Comparison of ENCODE assay signal across 24 mouse cellular contexts in the genomic region with DNA sequence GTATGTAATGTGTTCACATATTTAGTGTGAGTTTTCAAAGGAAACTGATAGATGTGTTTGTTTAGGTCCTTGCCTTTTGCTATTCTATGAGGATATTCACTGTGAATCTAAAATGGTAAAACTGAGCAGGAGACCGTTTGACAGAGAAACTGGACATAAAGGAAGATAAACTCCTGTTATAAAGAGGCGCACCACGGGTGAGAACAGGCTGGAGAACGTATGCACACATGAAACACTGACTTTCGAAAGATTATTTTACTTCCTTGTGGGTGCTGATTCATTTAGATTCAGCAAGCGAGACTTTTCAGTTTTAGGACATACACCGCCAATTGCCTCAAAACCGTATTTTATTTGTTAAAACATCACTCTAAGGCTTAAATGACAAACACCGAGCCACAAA. TPM values are rescaled to one million over a fixed set of nuclear protein-coding genes. Genes with fewer than 3 reads are reported as not detected.
DNase-seq lines count a peak whose midpoint lies in the region; ATAC-seq and TF ChIP-seq lines count a peak whose summit lies in the region.
"Had no signal": no experiment of that assay in that cellular context is flagged by ENCODE, and none has a peak within 500 bp of the region (broad histone marks: within the 10 kb centered on the region; RNA-seq: fewer than 3 reads in every experiment).

No protein-coding gene starts in this region.

- no peak for TF ChIP-seq CTCF in kidney, postnatal 0 days (IDR thresholded peaks at IDR 0.05; ENCODE audit: low read depth)

- no peak overlapping the region for H3K9ac ChIP-seq in kidney, postnatal 0 days (ENCODE audit: low read depth, low read length)
- no peak overlapping the region for H3K9ac ChIP-seq in intestine, embryonic 15.5 days
- H3K9ac ChIP-seq: forebrain, embryonic 13.5 days; hindbrain, embryonic 12.5 days; hindbrain, embryonic 15.5 days had no signal

- WGBS in kidney, postnatal 0 days = 81% methylated on average over 9 of the region's 9 CpGs
- 63% methylated on average over 9 of the region's 9 CpGs for WGBS in intestine, embryonic 15.5 days

- no peak overlapping the region for H3K27ac ChIP-seq in kidney, postnatal 0 days
- H3K27ac ChIP-seq in intestine, embryonic 15.5 days = peak overlapping the region; percentile 32; the same call in 1 of the 2 replicates
- H3K27ac ChIP-seq: forebrain, embryonic 10.5 days; forebrain, embryonic 13.5 days; hindbrain, embryonic 12.5 days; hindbrain, embryonic 15.5 days had no signal

- DNase-seq in kidney, postnatal 0 days (ENCODE audit: low spot score) = no peak
- DNase-seq in kidney, adult 8-10 months = no peak
- no peak for DNase-seq in gastrocnemius, postnatal 4 days (ENCODE audit: low spot score in 2 of 2)
- no peak for DNase-seq in thymus, postnatal 10 days (ENCODE audit: low spot score in 2 of 2)
- DNase-seq: adrenal gland, adult 8-10 months; adrenal gland, postnatal 25 days; cerebellum, adult 18-20 months; cerebellum, adult 9-10 months; cerebellum, postnatal 14 days; gastrocnemius, postnatal 10 days; gastrocnemius, postnatal 36 days; heart, adult 11 months had no signal

- no peaks in the 10 kb centered on the region for H3K27me3 ChIP-seq in kidney, postnatal 0 days (ENCODE audit: insufficient read depth, low read length)
- no peaks in the 10 kb centered on the region for H3K27me3 ChIP-seq in intestine, embryonic 15.5 days (replicated peaks)
- H3K27me3 ChIP-seq: forebrain, embryonic 13.5 days; hindbrain, embryonic 12.5 days; hindbrain, embryonic 15.5 days had no signal

- H3K4me1 ChIP-seq in kidney, postnatal 0 days (replicated peaks; ENCODE audit: insufficient read depth, low read length) = no peaks in the 10 kb centered on the region
- no peaks in the 10 kb centered on the region for H3K4me1 ChIP-seq in intestine, embryonic 15.5 days (replicated peaks)
- H3K4me1 ChIP-seq: forebrain, embryonic 10.5 days; forebrain, embryonic 13.5 days; hindbrain, embryonic 12.5 days; hindbrain, embryonic 15.5 days had no signal

- no peaks in the 10 kb centered on the region for H3K36me3 ChIP-seq in kidney, postnatal 0 days (ENCODE audit: insufficient read depth, low read length)
- no peaks in the 10 kb centered on the region for H3K36me3 ChIP-seq in intestine, embryonic 15.5 days
- H3K36me3 ChIP-seq: forebrain, embryonic 10.5 days; hindbrain, embryonic 12.5 days; hindbrain, embryonic 15.5 days had no signal

- no peak for ATAC-seq in kidney, postnatal 0 days (replicated peaks; ENCODE audit: low FRiP score, low read depth)
- ATAC-seq in intestine, embryonic 15.5 days = peak; percentile 59
- ATAC-seq in megakaryocyte, adult 5-6 weeks (ENCODE audit: poor library complexity, severe bottlenecking) = 0 out of 2 replicates have a peak, but pooled peaks have one; percentile 35
- ATAC-seq: activated CD4-positive, CD25-positive, alpha-beta regulatory T cell, adult 4 months; CD4-positive, CD25-positive, alpha-beta regulatory T cell, adult 4 months; forebrain, embryonic 13.5 days; forebrain, embryonic 16.5 days had no signal

- H3K4me3 ChIP-seq in kidney, postnatal 0 days (replicated peaks; ENCODE audit: low read depth, low read length) = no peak overlapping the region
- H3K4me3 ChIP-seq in intestine, embryonic 15.5 days (replicated peaks) = peak overlapping the region; percentile 16
- H3K4me3 ChIP-seq: forebrain, embryonic 10.5 days; forebrain, embryonic 13.5 days; hindbrain, embryonic 12.5 days; hindbrain, embryonic 15.5 days had no signal

- 0 out of 2 replicates have a peak overlapping the region, but pooled peaks have one; percentile 13 for H3K4me2 ChIP-seq in kidney, postnatal 0 days (ENCODE audit: low read length)
- H3K4me2 ChIP-seq in intestine, embryonic 15.5 days (replicated peaks) = no peak overlapping the region
- H3K4me2 ChIP-seq: forebrain, embryonic 13.5 days; heart, embryonic 11.5 days; hindbrain, embryonic 12.5 days; hindbrain, embryonic 15.5 days had no signal

- H3K9me3 ChIP-seq in kidney, postnatal 0 days (replicated peaks; ENCODE audit: low read length) = no peaks in the 10 kb centered on the region
- no peaks in the 10 kb centered on the region for H3K9me3 ChIP-seq in intestine, embryonic 15.5 days
- H3K9me3 ChIP-seq: forebrain, embryonic 10.5 days; forebrain, embryonic 13.5 days; hindbrain, embryonic 12.5 days; hindbrain, embryonic 15.5 days had no signal

RNA-seq across cellular contexts. Expression of gene Tfec, which starts 43.3 kb away (rescaled TPM):
- 7.2 and 8.7 TPM in 2 replicates for polyA plus RNA-seq in kidney, postnatal 0 days (2015; fragmentation: Nextera tagmentation; extraction: Ambion mirVana)
- 53.6 and 57.1 TPM in 2 replicates for polyA plus RNA-seq in intestine, embryonic 15.5 days (2015; fragmentation: Nextera tagmentation; extraction: Ambion mirVana)
- 66.1 and 70.5 TPM in 2 replicates for total RNA-seq in megakaryocyte, adult 5-6 weeks (2015)
- total RNA-seq in megakaryocyte, adult 5-6 weeks (2017) = 53.9 and 68.7 TPM in 2 replicates
- total RNA-seq in gastrocnemius, postnatal 4 days (2021) = under 1 TPM; 0.88 to 0.96 TPM
- total RNA-seq: gastrocnemius, adult 18-20 months; gastrocnemius, postnatal 36 days had no signal
- polyA plus RNA-seq: activated CD4-positive, CD25-positive, alpha-beta regulatory T cell, adult 4 months; C2C12 had no signal

Comparison
In these comparisons a context has a peak if more than half of its experiments do, and no peak if none do; other contexts are left out.
1. RNA of gene Tfec, which starts 43.3 kb away (total RNA-seq): 53.9 to 70.5 TPM in megakaryocyte, adult 5-6 weeks; 0.88 to 0.96 TPM in gastrocnemius, postnatal 4 days; every median in the first group is over 10 times any median in the second.